Mouse (Mus musculus) E14TG2a.4 (cell line): ENCODE measurements around the gene Cdyl.

ENCODE experiments used
- H3K27me3 ChIP-seq: 2 replicates; pipeline ENCODE4 v1.6.1; 2014; ENCODE audit warnings: low read length, control low read depth; ENCODE audit not compliant: insufficient read depth
- H3K36me3 ChIP-seq: 2 replicates; pipeline ENCODE4 v1.6.1; 2014; ENCODE audit warnings: low read length, control low read depth; ENCODE audit not compliant: insufficient read depth
- H3K4me1 ChIP-seq: replicated peaks from 2 replicates; pipeline ENCODE4 v1.6.1; 2014; ENCODE audit warnings: low read depth, low read length, control low read depth
- H3K4me3 ChIP-seq: replicated peaks from 2 replicates; pipeline ENCODE4 v1.5.1; 2014; ENCODE audit warnings: mild to moderate bottlenecking, low read length
- H3K9me3 ChIP-seq: 2 replicates; pipeline ENCODE4 v1.6.1; 2014; ENCODE audit warnings: low read length, control low read depth
- CTCF ChIP-seq: conservative IDR thresholded peaks from 2 replicates; pipeline ENCODE4 v1.5.1; 2014; ENCODE audit warnings: low read length
- NANOG ChIP-seq: IDR thresholded peaks from 2 replicates; pipeline ENCODE4 v1.6.1; 2014; ENCODE audit warnings: borderline replicate concordance, low read length, mixed read lengths
- POU5F1 ChIP-seq: IDR thresholded peaks from 2 replicates; pipeline ENCODE4 v1.6.1; 2014; ENCODE audit warnings: low read length, borderline replicate concordance

The Cdyl gene

GRCm38 (mm10) chr13:35677433-35678051, 17.9 kb downstream of the Cdyl start:
- Histone ChIP-seq H3K36me3 (no peaks in the 10 kb centered on the region), H3K27me3 (peaks cover 3% of the 10 kb centered on the region; the same call in 1 of the 2 replicates), H3K9me3 (no peaks in the 10 kb centered on the region), H3K4me3 (no peak overlapping the region), H3K4me1 (no peaks in the 10 kb centered on the region)
- no peak for TF ChIP-seq CTCF
- no peak for TF ChIP-seq POU5F1
- no peak for TF ChIP-seq NANOG

GRCm38 (mm10) chr13:35678691-35679090, 19.1 kb downstream of the Cdyl start:
- H3K27me3 ChIP-seq: peaks cover 3% of the 10 kb centered on the region; the same call in 1 of the 2 replicates
- H3K4me3 ChIP-seq: no peak overlapping the region
- TF ChIP-seq NANOG (no peak), POU5F1 (no peak), CTCF (no peak)
- H3K36me3 ChIP-seq: no peaks in the 10 kb centered on the region
- no peaks in the 10 kb centered on the region for H3K9me3 ChIP-seq
- H3K4me1 ChIP-seq: no peaks in the 10 kb centered on the region

GRCm38 (mm10) chr13:35681361-35681760, 21.7 kb downstream of the Cdyl start:
- Histone ChIP-seq H3K36me3 (no peaks in the 10 kb centered on the region), H3K4me1 (peaks cover 5% of the 10 kb centered on the region), H3K27me3 (no peaks in the 10 kb centered on the region), H3K4me3 (no peak overlapping the region), H3K9me3 (no peaks in the 10 kb centered on the region)
- TF ChIP-seq CTCF: no peak

- Histone ChIP-seq H3K27me3 (no peaks in the 10 kb centered on the region), H3K4me1 (peaks cover 6% of the 10 kb centered on the region), H3K36me3 (no peaks in the 10 kb centered on the region), H3K4me3 (no peak overlapping the region), H3K9me3 (no peaks in the 10 kb centered on the region)
- TF ChIP-seq NANOG (no peak), POU5F1 (no peak), CTCF (no peak)
These were observed 26.6 kb downstream of the Cdyl start for GRCm38 (mm10) chr13:35686273-35686672.

GRCm38 (mm10) chr13:35689560-35689959, 29.9 kb downstream of the Cdyl start:
- Histone ChIP-seq H3K9me3 (no peaks in the 10 kb centered on the region), H3K4me3 (no peak overlapping the region), H3K27me3 (no peaks in the 10 kb centered on the region), H3K4me1 (peaks cover 6% of the 10 kb centered on the region), H3K36me3 (no peaks in the 10 kb centered on the region)
- TF ChIP-seq NANOG (no peak), POU5F1 (no peak), CTCF (no peak)

GRCm38 (mm10) chr13:35717658-35718057, 58.0 kb downstream of the Cdyl start:
- TF ChIP-seq POU5F1 (no peak), CTCF (no peak), NANOG (no peak)
- H3K9me3 ChIP-seq: no peaks in the 10 kb centered on the region
- no peaks in the 10 kb centered on the region for H3K36me3 ChIP-seq
- H3K4me3 ChIP-seq: no peak overlapping the region
- no peaks in the 10 kb centered on the region for H3K27me3 ChIP-seq
- H3K4me1 ChIP-seq: no peaks in the 10 kb centered on the region

- Histone ChIP-seq H3K4me3 (no peak overlapping the region), H3K9me3 (no peaks in the 10 kb centered on the region), H3K4me1 (no peaks in the 10 kb centered on the region), H3K36me3 (no peaks in the 10 kb centered on the region), H3K27me3 (no peaks in the 10 kb centered on the region)
- TF ChIP-seq NANOG (no peak), CTCF (no peak)
These were observed 59.9 kb downstream of the Cdyl start for GRCm38 (mm10) chr13:35719581-35719980.

GRCm38 (mm10) chr13:35723073-35723472, 63.4 kb downstream of the Cdyl start:
- TF ChIP-seq NANOG: no peak
- TF ChIP-seq POU5F1: no peak
- no peak for TF ChIP-seq CTCF
- Histone ChIP-seq H3K36me3 (no peaks in the 10 kb centered on the region), H3K4me1 (no peaks in the 10 kb centered on the region), H3K9me3 (no peaks in the 10 kb centered on the region), H3K27me3 (no peaks in the 10 kb centered on the region), H3K4me3 (no peak overlapping the region)

- H3K36me3 ChIP-seq: no peaks in the 10 kb centered on the region
- H3K9me3 ChIP-seq: no peaks in the 10 kb centered on the region
- no peaks in the 10 kb centered on the region for H3K27me3 ChIP-seq
- H3K4me3 ChIP-seq: no peak overlapping the region
- no peak for TF ChIP-seq CTCF
- TF ChIP-seq POU5F1: no peak
- TF ChIP-seq NANOG: no peak
- no peaks in the 10 kb centered on the region for H3K4me1 ChIP-seq
These were observed 66.4 kb downstream of the Cdyl start for GRCm38 (mm10) chr13:35726025-35726424.

- no peaks in the 10 kb centered on the region for H3K9me3 ChIP-seq
- H3K36me3 ChIP-seq: no peaks in the 10 kb centered on the region
- H3K4me3 ChIP-seq: no peak overlapping the region
- no peak for TF ChIP-seq POU5F1
- no peak for TF ChIP-seq CTCF
- TF ChIP-seq NANOG: no peak
- peaks cover 10% of the 10 kb centered on the region for H3K4me1 ChIP-seq
- H3K27me3 ChIP-seq: no peaks in the 10 kb centered on the region
These were observed 72.5 kb downstream of the Cdyl start for GRCm38 (mm10) chr13:35732131-35732530.
